Mouse (Mus musculus): ENCODE measurements around the gene Adnp. TPM values are rescaled to one million over a fixed set of nuclear protein-coding genes. Genes with fewer than 3 reads are reported as not detected.

Gene Adnp
- polyA plus RNA-seq, 1 experiment, result 10.8 TPM

- H3K4me3 ChIP-seq (replicated peaks; ENCODE audit: control insufficient read depth, low read depth, low read length), result peak overlapping the region; percentile 44
- peak overlapping the region; percentile 74 for H3K27ac ChIP-seq (ENCODE audit: control insufficient read depth, insufficient read depth, low read depth, low read length, poor library complexity)
- no peaks in the 10 kb centered on the region for H3K4me1 ChIP-seq (ENCODE audit: control insufficient read depth, insufficient read depth, low read length)
- TF ChIP-seq CTCF (IDR thresholded peaks at IDR 0.05; ENCODE audit: control insufficient read depth, insufficient read depth, low read length) (no peak), POLR2A (IDR thresholded peaks at IDR 0.05; ENCODE audit: borderline replicate concordance, control insufficient read depth, low read depth, low read length) (no peak)
- 2% methylated on average over 9 of the region's 9 CpGs for WGBS
Measured at GRCm38 (mm10) chr2:168169800-168170113, 37.2 kb downstream of the Adnp start.

GRCm38 (mm10) chr2:168168892-168169799 is 37.8 kb downstream of the Adnp start:
- H3K27ac ChIP-seq (ENCODE audit: control insufficient read depth, insufficient read depth, low read depth, low read length, poor library complexity), result no peak overlapping the region; the same call in 1 of the 2 replicates
- H3K4me3 ChIP-seq (replicated peaks; ENCODE audit: control insufficient read depth, low read depth, low read length), result peak overlapping the region; percentile 44

DNA sequence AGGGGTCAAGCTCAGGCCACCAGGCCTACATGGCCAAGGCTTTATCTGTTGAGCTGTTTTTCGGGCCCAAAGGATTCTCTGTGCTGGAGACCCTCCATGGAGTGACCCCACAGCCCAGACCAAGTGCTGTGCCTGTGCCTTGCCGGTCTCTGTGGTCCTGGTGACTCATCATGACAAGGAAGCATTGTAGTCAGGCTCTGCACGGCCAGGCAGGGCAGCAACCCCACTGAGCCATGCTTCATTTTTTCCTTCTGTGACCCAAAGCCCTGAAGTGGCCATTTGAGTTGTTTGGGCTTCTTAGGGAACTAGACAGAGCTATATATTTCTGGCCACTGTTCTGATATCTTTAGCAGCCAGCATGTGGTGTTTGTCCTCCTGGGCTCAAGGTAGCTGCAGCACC is 39.1 kb downstream of the Adnp start:
- Histone ChIP-seq H3K4me1 (ENCODE audit: control insufficient read depth, insufficient read depth, low read length) (no peaks in the 10 kb centered on the region), H3K27ac (ENCODE audit: control insufficient read depth, insufficient read depth, low read depth, low read length, poor library complexity) (no peak overlapping the region), H3K4me3 (replicated peaks; ENCODE audit: control insufficient read depth, low read depth, low read length) (no peak overlapping the region)
- 77% methylated on average over 3 of the region's 3 CpGs for WGBS
- no peak for TF ChIP-seq CTCF (IDR thresholded peaks at IDR 0.05; ENCODE audit: control insufficient read depth, insufficient read depth, low read length)
- TF ChIP-seq POLR2A (IDR thresholded peaks at IDR 0.05; ENCODE audit: borderline replicate concordance, control insufficient read depth, low read depth, low read length), result no peak

More at GRCm38 (mm10) chr2:168168892-168169799, 37.8 kb downstream of the Adnp start:
- H3K4me1 ChIP-seq (ENCODE audit: control insufficient read depth, insufficient read depth, low read length), result no peaks in the 10 kb centered on the region
- 81% methylated on average over 9 of the region's 9 CpGs for WGBS
- no peak for TF ChIP-seq CTCF (IDR thresholded peaks at IDR 0.05; ENCODE audit: control insufficient read depth, insufficient read depth, low read length)
- no peak for TF ChIP-seq POLR2A (IDR thresholded peaks at IDR 0.05; ENCODE audit: borderline replicate concordance, control insufficient read depth, low read depth, low read length)

DNA sequence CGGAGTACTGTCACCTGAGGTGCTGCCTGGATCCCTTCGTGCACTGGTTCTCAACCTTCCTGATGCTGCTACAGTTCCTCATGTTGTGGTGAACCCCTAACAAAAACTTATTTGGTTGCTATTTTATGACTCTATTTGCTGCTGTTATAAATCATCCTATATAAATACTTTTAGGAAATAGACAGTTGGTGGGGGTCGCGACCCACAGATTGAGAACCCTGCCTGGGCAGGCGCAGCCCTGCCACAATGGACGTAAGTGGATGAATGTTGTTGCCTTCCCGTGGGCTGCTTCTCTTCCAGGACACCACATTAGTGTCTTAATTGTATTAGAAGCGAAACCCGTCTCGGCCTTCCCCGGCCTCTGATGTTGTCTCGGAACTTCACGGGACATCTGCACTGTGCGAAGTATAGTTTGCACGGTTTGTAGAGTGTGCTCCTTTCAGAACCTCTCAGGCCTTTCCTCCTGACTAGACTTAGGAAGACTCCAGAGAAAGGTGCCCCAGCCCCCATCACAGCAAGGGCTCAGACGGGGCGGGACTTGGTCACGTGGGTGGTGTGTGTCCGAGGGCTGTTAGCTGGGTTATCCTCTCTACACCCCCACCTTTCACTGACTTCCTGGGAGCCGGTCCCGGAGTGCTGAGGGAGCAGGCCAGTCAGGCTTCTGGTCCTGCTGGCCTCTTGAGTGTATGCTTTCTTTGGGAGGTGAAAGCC is 40.0 kb downstream of the Adnp start:
- TF ChIP-seq POLR2A (IDR thresholded peaks at IDR 0.05; ENCODE audit: borderline replicate concordance, control insufficient read depth, low read depth, low read length) (no peak), CTCF (IDR thresholded peaks at IDR 0.05; ENCODE audit: control insufficient read depth, insufficient read depth, low read length) (no peak)
- no peaks in the 10 kb centered on the region for H3K4me1 ChIP-seq (ENCODE audit: control insufficient read depth, insufficient read depth, low read length)
- WGBS, result 87% methylated on average over 21 of the region's 21 CpGs
- H3K27ac ChIP-seq (ENCODE audit: control insufficient read depth, insufficient read depth, low read depth, low read length, poor library complexity), result no peak overlapping the region
- no peak overlapping the region for H3K4me3 ChIP-seq (replicated peaks; ENCODE audit: control insufficient read depth, low read depth, low read length)

- TF ChIP-seq POLR2A (IDR thresholded peaks at IDR 0.05; ENCODE audit: borderline replicate concordance, control insufficient read depth, low read depth, low read length), result no peak
- no peak for TF ChIP-seq CTCF (IDR thresholded peaks at IDR 0.05; ENCODE audit: control insufficient read depth, insufficient read depth, low read length)
- Histone ChIP-seq H3K4me1 (ENCODE audit: control insufficient read depth, insufficient read depth, low read length) (peaks cover 1% of the 10 kb centered on the region; the same call in 1 of the 2 replicates), H3K27ac (ENCODE audit: control insufficient read depth, insufficient read depth, low read depth, low read length, poor library complexity) (no peak overlapping the region), H3K4me3 (replicated peaks; ENCODE audit: control insufficient read depth, low read depth, low read length) (no peak overlapping the region)
- 5% methylated on average over 14 of the region's 14 CpGs for WGBS
Measured at GRCm38 (mm10) chr2:168161978-168162377, 44.9 kb downstream of the Adnp start.

GRCm38 (mm10) chr2:168161514-168161971 is 45.4 kb downstream of the Adnp start:
- WGBS, result 19% methylated on average over 11 of the region's 11 CpGs
- H3K4me3 ChIP-seq (replicated peaks; ENCODE audit: control insufficient read depth, low read depth, low read length), result no peak overlapping the region

DNA sequence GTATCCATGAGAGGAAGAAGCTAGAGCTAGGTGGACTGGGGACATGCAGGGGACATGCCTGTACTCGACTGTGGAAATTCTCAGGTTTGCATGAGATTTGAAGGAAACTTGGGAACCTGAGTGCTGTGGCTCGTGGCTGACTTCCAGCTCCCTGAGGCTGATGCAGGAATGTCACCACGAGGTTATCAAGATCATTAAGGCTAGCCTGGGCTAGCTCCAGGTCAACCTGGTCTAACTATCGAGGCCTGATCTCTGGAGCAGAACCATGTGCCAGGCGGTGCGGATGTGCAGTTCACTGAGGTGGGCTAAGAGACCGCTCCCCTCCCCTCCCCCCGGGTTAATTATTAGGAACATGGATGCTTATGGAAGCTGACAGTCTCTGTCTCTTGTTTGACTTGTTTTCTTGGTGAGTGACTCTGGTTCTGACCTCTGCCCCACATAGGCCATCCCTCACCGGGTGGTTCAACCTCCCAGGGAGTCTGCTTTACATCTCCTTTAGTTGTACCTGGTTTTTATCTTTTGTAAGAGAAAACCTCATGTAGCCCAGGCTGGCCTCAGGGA is 46.5 kb downstream of the Adnp start:
- no peak overlapping the region for H3K27ac ChIP-seq (ENCODE audit: control insufficient read depth, insufficient read depth, low read depth, low read length, poor library complexity)

More at GRCm38 (mm10) chr2:168161514-168161971, 45.4 kb downstream of the Adnp start:
- no peak overlapping the region for H3K27ac ChIP-seq (ENCODE audit: control insufficient read depth, insufficient read depth, low read depth, low read length, poor library complexity)
- TF ChIP-seq POLR2A (IDR thresholded peaks at IDR 0.05; ENCODE audit: borderline replicate concordance, control insufficient read depth, low read depth, low read length) (no peak), CTCF (IDR thresholded peaks at IDR 0.05; ENCODE audit: control insufficient read depth, insufficient read depth, low read length) (no peak)
- peaks cover 1% of the 10 kb centered on the region; the same call in 1 of the 2 replicates for H3K4me1 ChIP-seq (ENCODE audit: control insufficient read depth, insufficient read depth, low read length)

More for the DNA sequence above, 46.5 kb downstream of the Adnp start:
- TF ChIP-seq CTCF (IDR thresholded peaks at IDR 0.05; ENCODE audit: control insufficient read depth, insufficient read depth, low read length), result no peak
- no peak for TF ChIP-seq POLR2A (IDR thresholded peaks at IDR 0.05; ENCODE audit: borderline replicate concordance, control insufficient read depth, low read depth, low read length)
- Histone ChIP-seq H3K4me1 (ENCODE audit: control insufficient read depth, insufficient read depth, low read length) (peaks cover 1% of the 10 kb centered on the region; the same call in 1 of the 2 replicates), H3K4me3 (replicated peaks; ENCODE audit: control insufficient read depth, low read depth, low read length) (no peak overlapping the region)
- WGBS, result 77% methylated on average over 9 of the region's 9 CpGs
